Mouse (Mus musculus) Patski (cell line): ENCODE results near the gene Ctla2a. TPM values are rescaled to one million over a fixed set of nuclear protein-coding genes. Genes with fewer than 3 reads are reported as not detected.
"Not testable (repeated sequence)": the region's sequence is repeated elsewhere in the genome, so short reads cannot be mapped to it uniquely, and the experiment has no call there.

ENCODE experiments used
- ATAC-seq: fragments of 100-300 bp; one replicate; pipeline ENCODE4 v1.8.0; 2021
- CTCF ChIA-PET: fragments of 350-600 bp; sonication (Branson Sonifier 250); formaldehyde crosslinking; loops from one replicate; lab custom pipeline; 2022; ENCODE audit warnings: inconsistent platforms; lab: Charles Lee
- POLR2A ChIA-PET: fragments of 350-600 bp; sonication (Branson Sonifier 250); formaldehyde crosslinking; loops from one replicate; lab custom pipeline; 2022; ENCODE audit warnings: antibody characterized with exemption, inconsistent platforms; lab: Charles Lee
- DNase-seq: peaks from one replicate; pipeline ENCODE4 v3.0.0-alpha.2; 2011; ENCODE audit warnings: low read depth, low spot score
- H3K27me3 ChIP-seq: fragments of 371-371 bp; one replicate; pipeline ENCODE4 v1.5.1; 2021
- CTCF ChIP-seq: fragments of 100-300 bp; IDR thresholded peaks from one replicate; pipeline ENCODE4 v1.5.1; 2021
- in situ Hi-C: fragments of 300-500 bp; cut with MboI; formaldehyde crosslinking; loops from 3 replicates; pipeline ENCODE4 v1.11.1; 2018; ENCODE audit warnings: low pct_unique_long_range_greater_than_20kb, mixed read lengths
- polyA plus RNA-seq: library from polyadenylated mRNA; unstranded; gene quantifications from one replicate; pipeline ENCODE4 v1.2.3, GENCODE M21; 2021

Gene Ctla2a
- 4.9 TPM for polyA plus RNA-seq

DNA sequence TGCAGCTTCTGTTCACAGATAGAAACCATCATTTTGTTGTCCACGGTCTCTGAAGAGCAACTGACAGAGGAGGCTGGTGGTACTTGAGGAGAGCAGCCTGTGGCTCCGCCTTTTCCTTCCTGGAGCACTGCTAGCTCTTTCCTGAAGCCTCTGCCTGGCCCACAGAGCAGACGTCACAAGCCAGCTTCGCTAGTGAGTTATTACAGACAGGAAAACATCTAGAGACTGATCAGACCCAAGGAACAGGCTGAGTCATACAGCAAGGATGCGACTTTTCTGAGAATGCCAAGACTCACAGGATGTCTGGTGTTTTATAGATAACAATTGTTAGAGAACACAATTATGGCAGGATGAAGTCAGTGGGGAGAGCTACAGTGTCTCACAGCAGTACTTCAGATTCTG is at the start of gene Ctla2a, which contains the start of gene Gm49391:
TSS of gene Ctla2a (minus strand) at position 126 of the 402 bp plus-strand sequence.
TSS of gene Gm49391 (minus strand) at position 72 of the 402 bp plus-strand sequence.
- ChIA-PET POLR2A (no interaction called here), CTCF (interaction anchor here (1.8 kb wide), 1 partner anchor 9 kb away, joined by 5 read pairs; no protein-coding TSS in a partner anchor)
- in situ Hi-C loops, result no loop called here
- DNase-seq (peak; percentile 6), ATAC-seq (peak; percentile 57)
- TF ChIP-seq CTCF, result no peak
- no peaks in the 10 kb centered on the region for H3K27me3 ChIP-seq

DNA sequence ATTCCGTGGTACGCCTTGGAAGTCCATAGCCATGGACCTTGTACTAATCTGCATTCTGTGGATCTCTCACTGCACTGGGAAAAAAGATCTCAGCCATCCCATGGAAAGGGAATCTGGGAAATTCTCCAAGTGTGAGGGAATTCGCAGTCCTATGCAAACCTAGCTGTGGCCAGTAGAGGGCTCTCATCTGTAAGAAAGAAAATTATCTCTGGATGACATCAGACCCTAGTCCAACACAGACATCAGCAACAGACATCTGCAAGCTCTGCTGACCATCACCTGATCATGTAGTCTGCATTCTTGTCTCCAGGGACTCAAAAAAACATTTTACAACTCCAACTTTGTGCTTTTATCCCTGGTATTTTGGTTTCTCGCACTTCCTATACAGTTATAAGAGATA is 35.9 kb upstream of the Ctla2a start:
- in situ Hi-C loops, DNase-seq, ATAC-seq, CTCF ChIA-PET, H3K27me3 ChIP-seq, POLR2A ChIA-PET: not testable (repeated sequence)

DNA sequence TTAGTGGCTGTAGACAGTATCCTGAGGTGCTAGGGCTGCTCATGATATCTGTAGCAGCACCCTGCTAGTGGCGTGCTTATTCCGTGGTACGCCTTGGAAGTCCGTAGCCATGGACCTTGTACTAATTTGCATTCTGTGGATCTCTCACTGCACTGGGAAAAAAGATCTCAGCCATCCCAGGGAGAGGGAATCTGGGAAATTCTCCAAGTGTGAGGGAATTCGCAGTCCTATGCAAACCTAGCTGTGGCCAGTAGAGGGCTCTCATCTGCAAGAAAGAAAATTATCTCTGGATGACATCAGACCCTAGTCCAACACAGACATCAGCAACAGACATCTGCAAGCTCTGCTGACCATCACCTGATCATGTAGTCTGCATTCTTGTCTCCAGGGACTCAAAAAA is 27.6 kb upstream of the Ctla2a start:
- in situ Hi-C loops, CTCF ChIA-PET: not testable (repeated sequence)

DNA sequence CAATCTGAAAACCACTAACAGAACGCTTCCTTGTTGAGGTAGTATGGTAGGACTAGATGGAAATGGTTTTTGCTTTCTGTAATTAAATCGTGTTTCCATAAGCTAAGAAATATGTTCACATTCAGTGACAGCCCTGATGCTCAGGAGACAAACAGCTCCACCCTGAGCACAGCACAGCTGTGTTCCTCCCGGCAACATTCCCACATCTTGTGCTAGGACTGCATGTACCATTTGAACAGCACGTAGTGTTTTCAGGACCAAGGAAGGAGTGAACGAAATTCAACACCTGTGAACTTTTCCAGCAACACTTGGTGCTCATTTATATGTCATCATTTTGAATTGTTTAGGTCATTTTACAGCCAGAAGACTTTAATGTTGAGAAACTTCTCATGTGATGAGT is 25.3 kb upstream of the Ctla2a start:
- in situ Hi-C loops, result no loop called here
- DNase-seq, result no peak
- no peak for TF ChIP-seq CTCF
- ATAC-seq, result no peak
- ChIA-PET POLR2A (no interaction called here), CTCF (no interaction called here)
- H3K27me3 ChIP-seq, result no peaks in the 10 kb centered on the region

More for the DNA sequence above, 27.6 kb upstream of the Ctla2a start:
- POLR2A ChIA-PET, H3K27me3 ChIP-seq, DNase-seq: not testable (repeated sequence)
- ATAC-seq, result peak; percentile 51

DNA sequence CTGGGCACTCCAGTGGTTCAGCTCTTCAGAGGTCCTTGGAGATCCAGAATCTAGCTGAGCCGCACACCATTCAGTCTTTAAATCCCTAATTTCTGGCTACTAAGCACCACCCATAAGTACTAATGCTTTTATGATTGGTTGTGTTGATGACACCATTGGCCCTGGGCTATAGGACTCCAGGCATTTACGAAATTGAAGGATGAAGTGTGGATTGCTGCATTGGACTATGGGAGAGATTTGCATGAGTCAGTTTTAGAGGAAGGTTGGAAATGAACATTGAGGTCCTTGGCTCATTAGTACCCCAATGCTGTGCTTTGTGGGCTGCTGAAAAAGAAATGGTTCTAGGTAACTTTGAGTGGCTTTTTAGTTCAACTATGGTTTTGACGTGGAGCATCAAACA is 5.5 kb upstream of the Ctla2a start, which contains the start of gene Tpbpa:
TSS of gene Tpbpa (minus strand) at position 101 of the 400 bp plus-strand sequence.
- DNase-seq, H3K27me3 ChIP-seq, POLR2A ChIA-PET, ATAC-seq, in situ Hi-C loops: not testable (repeated sequence)
- CTCF ChIA-PET, result interaction anchor here (0.9 kb wide), 1 partner anchor 17 kb away, joined by 3 read pairs; no protein-coding TSS in a partner anchor

GRCm38 (mm10) chr13:60935490-60935889 is 935 bp downstream of the Ctla2a start, which contains the start of gene Gm49393:
Gene Gm49393 (minus strand): TSS chr13:60935590.
- ATAC-seq, POLR2A ChIA-PET, DNase-seq, in situ Hi-C loops, H3K27me3 ChIP-seq: not testable (repeated sequence)
- CTCF ChIA-PET, result interaction anchor here (1.8 kb wide), 1 partner anchor 10 kb away, joined by 5 read pairs; no protein-coding TSS in a partner anchor

DNA sequence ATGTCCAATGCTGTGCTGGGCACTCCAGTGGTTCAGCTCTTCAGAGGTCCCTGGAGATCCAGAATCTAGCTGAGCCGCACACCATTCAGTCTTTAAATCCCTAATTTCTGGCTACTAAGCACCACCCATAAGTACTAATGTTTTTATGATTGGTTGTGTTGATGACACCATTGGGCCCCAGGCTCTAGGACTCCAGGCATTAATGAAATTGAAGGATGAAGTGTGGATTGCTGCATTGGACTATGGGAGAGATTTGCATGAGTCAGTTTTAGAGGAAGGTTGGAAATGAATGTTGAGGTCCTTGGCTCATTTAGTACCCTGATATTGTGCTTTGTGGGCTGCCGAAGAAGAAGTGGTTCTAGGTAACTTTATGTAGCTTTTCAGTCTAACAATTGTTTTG is 31.6 kb downstream of the Ctla2a start, which contains the start of gene Tpbpb:
TSS of gene Tpbpb (minus strand) at position 101 of the 400 bp plus-strand sequence.
- DNase-seq, POLR2A ChIA-PET, ATAC-seq, in situ Hi-C loops, CTCF ChIA-PET, H3K27me3 ChIP-seq: not testable (repeated sequence)

GRCm38 (mm10) chr13:60897328-60897727 is 39.1 kb downstream of the Ctla2a start, which contains the start of gene Ctla2b:
Gene Ctla2b (minus strand): TSS chr13:60897447.
- in situ Hi-C loops, result no loop called here
- H3K27me3 ChIP-seq, result no peaks in the 10 kb centered on the region
- ChIA-PET CTCF (no interaction called here), POLR2A (no interaction called here)
- ATAC-seq (peak; percentile 95), DNase-seq (peak; percentile 39)
- TF ChIP-seq CTCF, result no peak

DNA sequence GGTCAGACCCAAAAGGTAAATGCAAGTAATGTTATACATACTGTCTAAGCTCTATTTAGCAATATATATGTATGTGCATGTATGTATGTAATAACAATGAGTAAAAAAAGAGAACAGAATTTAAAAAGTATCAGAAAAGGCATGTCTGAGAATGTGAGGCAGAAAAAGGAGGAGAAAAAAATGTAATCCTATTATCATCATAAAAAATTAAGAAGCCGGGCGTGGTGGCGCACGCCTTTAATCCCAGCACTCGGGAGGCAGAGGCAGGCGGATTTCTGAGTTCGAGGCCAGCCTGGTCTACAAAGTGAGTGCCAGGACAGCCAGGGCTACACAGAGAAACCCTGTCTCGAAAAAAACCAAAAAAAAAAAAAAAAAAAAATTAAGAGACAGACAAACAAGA is 39.6 kb downstream of the Ctla2a start, which contains the start of gene Gm49392:
TSS of gene Gm49392 (minus strand) at position 101 of the 400 bp plus-strand sequence.
- ATAC-seq, H3K27me3 ChIP-seq, in situ Hi-C loops, CTCF ChIA-PET, POLR2A ChIA-PET, DNase-seq: not testable (repeated sequence)

DNA sequence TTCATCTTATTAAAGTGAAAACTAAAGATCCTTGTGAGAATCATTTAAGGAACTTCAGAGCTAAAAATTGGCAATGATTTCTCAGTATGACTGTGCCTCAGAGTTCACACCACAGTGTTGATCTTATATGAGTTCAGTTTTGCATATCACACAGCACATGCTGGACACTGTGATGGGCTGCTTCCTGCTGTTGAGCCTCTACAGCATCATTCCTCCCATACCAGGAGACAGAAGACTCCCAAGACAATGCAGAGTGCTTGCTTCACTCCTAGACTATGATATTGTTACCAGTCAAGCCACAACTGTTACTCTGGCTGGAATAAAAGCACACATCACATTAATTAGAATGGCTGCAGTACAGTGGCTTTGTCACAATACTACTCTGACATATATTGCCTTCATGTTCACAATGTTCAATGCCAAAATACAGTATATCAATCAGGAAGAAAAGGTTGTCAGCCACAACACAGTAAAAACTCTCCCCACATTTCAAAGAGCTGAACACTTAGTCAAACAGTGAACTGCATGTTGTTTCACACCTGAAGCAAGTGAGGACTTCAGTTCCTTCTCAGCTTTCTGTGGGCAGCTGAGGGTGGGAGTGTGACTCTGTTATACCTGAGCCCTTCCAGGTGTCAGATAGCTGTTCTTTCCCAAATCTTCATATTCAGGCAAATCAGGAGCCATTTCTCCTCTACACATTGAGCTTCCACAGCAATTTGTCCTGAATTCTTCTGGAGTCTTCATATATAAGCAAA is 40.8 kb downstream of the Ctla2a start:
- ATAC-seq (no peak), DNase-seq (no peak)
- no peaks in the 10 kb centered on the region for H3K27me3 ChIP-seq
- POLR2A ChIA-PET, result no interaction called here
- TF ChIP-seq CTCF, result no peak
- CTCF ChIA-PET, result interaction anchor here (1.1 to 1.6 kb wide), 2 partner anchors 14 to 18 kb away, joined by 3 read pairs; no protein-coding TSS in a partner anchor
- in situ Hi-C loops, result no loop called here

- in situ Hi-C loops, result no loop called here
- DNase-seq (no peak), ATAC-seq (no peak)
- H3K27me3 ChIP-seq, result no peaks in the 10 kb centered on the region
- CTCF ChIA-PET, result no interaction called here
- POLR2A ChIA-PET, result no interaction called here
- TF ChIP-seq CTCF, result no peak
Measured at GRCm38 (mm10) chr13:60892301-60892700, 44.1 kb downstream of the Ctla2a start.

Other genes starting within 250 kb of the Ctla2a start
- not detected for gene BC051665, start 150.3 kb downstream of the Ctla2a start, polyA plus RNA-seq
- gene Ctsll3, start 133.8 kb downstream of the Ctla2a start, polyA plus RNA-seq, result not detected
- 0.33 TPM for gene 4930486L24Rik, start 72.2 kb downstream of the Ctla2a start, polyA plus RNA-seq
- gene Gm49392, start 39.7 kb downstream of the Ctla2a start, polyA plus RNA-seq, result not detected
- gene Ctla2b, start 39.2 kb downstream of the Ctla2a start, polyA plus RNA-seq, result 1.4 TPM
- not detected for gene Tpbpb, start 31.7 kb downstream of the Ctla2a start, polyA plus RNA-seq
- 0.15 TPM for gene Gm49393, start 1.0 kb downstream of the Ctla2a start, polyA plus RNA-seq
- 0.32 TPM for gene Gm49391, start 54 bp downstream of the Ctla2a start, polyA plus RNA-seq
- gene Tpbpa, start 5.4 kb upstream of the Ctla2a start, polyA plus RNA-seq, result not detected
- gene Ctsj, start 69.3 kb upstream of the Ctla2a start, polyA plus RNA-seq, result not detected
- not detected for gene Ctsq, start 104.0 kb upstream of the Ctla2a start, polyA plus RNA-seq
- not detected for gene Ctsr, start 227.6 kb upstream of the Ctla2a start, polyA plus RNA-seq